Mouse (Mus musculus): ENCODE results near the gene Ubn2. TPM values are rescaled to one million over a fixed set of nuclear protein-coding genes. Genes with fewer than 3 reads are reported as not detected.
A peak's percentile ranks its signal among the peaks of the same experiment; 100 is the strongest.

Gene Ubn2
- total and polyA plus RNA-seq, 2 experiments, result 2.9 to 7.9 TPM

DNA sequence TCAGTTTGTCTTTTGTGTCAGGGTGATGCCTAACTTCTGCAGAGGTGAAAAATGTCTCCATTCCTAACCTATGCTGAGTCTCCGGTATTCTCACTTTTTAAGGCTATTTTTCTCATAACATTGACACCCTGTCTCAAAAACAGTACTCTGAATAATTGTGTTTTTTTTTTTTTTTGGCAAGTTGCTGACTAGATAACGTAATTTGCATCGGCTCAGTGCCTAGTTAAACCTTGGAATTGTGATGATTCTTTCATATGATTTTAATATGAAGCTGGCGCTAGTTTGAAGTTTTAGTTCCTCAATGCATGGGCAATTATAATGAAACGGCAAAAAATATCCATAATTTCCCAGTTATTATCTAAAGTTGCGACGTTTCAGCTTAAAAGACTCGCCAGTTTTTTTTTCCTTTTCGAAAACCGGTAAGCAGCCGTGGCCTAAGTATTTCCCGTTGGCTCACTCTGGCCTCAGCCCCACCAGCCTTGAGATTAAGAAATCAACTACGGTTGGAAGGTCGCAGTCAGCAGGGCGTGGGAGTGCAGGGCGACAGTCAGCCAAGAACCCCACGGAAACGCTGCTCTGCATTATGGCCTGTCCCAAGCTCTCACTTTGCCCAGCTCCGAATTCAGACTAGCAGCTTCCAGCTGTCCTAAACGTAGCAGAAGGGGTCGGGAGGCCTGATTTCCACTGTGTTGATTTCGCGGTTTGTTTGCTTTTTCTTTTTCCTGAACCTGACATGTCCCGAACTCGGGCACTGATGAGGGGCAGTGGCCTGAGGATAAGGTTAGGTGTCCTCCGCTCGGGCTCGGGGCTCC lies 116.7 kb downstream of the Ubn2 start:
- H3K79me2 ChIP-seq (ENCODE audit: control insufficient read depth, insufficient read depth, low read length), result peaks cover 3% of the 10 kb centered on the region; the same call in 1 of the 2 replicates
- H3K36me3 ChIP-seq (ENCODE audit: control insufficient read depth, insufficient read depth, low read length), result peaks cover 1% of the 10 kb centered on the region; the same call in 1 of the 2 replicates
- TF ChIP-seq CTCF (IDR thresholded peaks at IDR 0.05; ENCODE audit: low read depth, low read length) (no peak), POLR2A (IDR thresholded peaks at IDR 0.05; ENCODE audit: extremely low read depth, insufficient read depth, low read length) (no peak)
- 2% methylated on average over 28 of the region's 28 CpGs for WGBS
- H3K27me3 ChIP-seq (ENCODE audit: control insufficient read depth, insufficient read depth, low read length), result no peaks in the 10 kb centered on the region
- DNase-seq (ENCODE audit: extremely low read depth, low read depth, low spot score), result peak; percentile 82
- H3K27ac ChIP-seq (replicated peaks; ENCODE audit: insufficient read depth, low read depth, low read length), result peak overlapping the region; percentile 90
- peak overlapping the region; percentile 68 for H3K4me3 ChIP-seq (ENCODE audit: insufficient read depth, low read depth, low read length)
- peaks cover 7% of the 10 kb centered on the region; the same call in 1 of the 2 replicates for H3K4me1 ChIP-seq (ENCODE audit: control insufficient read depth, insufficient read depth, low read length)
- peak overlapping the region; percentile 78 for H3K9ac ChIP-seq (ENCODE audit: low read depth, low read length)

DNA sequence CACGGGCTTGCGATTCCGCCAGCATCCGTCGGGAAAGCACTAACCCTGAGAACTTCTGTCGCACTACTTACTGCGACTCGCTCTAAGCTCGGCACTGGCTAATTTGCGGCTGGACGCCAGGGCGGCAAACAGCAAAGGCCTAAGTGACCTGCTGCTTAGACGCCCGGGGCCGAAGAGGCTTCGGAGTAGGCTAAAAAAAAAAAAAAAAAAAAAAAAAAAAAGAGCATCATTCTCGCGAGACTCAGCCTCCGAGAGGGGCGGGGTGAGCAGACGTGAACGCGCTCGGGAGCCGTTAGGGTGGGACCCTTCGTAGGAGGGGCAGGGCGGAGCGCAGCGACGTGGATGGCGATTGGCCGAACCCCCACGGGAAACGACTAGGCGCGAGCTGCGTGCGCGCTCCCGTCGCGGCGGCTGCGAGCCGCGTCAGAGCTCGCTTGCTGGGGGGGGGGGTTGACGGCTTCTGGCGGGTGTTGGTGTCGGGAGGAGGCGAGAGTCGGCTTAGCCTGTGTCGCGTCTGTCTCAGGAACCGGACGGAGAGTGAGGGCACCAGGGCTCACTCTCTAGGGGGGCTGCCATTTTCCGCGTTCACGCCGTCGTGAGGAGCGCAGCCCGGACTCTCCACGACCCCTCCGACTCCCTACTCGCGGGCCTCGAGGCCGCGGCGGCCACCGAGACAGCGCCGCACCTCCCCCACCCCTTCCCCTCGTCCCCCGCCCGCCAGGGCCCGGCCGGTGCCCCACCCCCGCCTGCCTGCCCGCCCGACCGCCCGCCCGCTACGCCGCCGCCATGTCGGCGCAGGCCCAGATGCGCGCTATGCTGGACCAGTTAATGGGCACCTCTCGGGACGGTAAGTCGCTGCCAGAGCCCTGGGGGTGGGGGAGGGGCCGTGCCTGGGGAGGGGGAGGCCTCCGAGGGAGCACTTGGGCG lies 117.6 kb downstream of the Ubn2 start, which contains the start of gene Luc7l2:
Gene Luc7l2, plus strand, starts transcription at position 273 of the 927 bp plus-strand sequence.
- Histone ChIP-seq H3K9ac (ENCODE audit: low read depth, low read length) (peak within 1 kb of the TSS; percentile 94), H3K36me3 (ENCODE audit: control insufficient read depth, insufficient read depth, low read length) (peaks cover 1% of the 10 kb centered on the region; the same call in 1 of the 2 replicates), H3K4me1 (ENCODE audit: control insufficient read depth, insufficient read depth, low read length) (peaks cover 7% of the 10 kb centered on the region; the same call in 1 of the 2 replicates), H3K27ac (replicated peaks; ENCODE audit: insufficient read depth, low read depth, low read length) (peak within 1 kb of the TSS; percentile 97), H3K79me2 (ENCODE audit: control insufficient read depth, insufficient read depth, low read length) (peaks cover 8% of the 10 kb centered on the region; the same call in 1 of the 2 replicates), H3K27me3 (ENCODE audit: control insufficient read depth, insufficient read depth, low read length) (no peaks in the 10 kb centered on the region), H3K4me3 (ENCODE audit: insufficient read depth, low read depth, low read length) (peak within 1 kb of the TSS; percentile 84)
- under 1% methylated on average over 98 of the region's 98 CpGs for WGBS
- peak; percentile 90 for DNase-seq (ENCODE audit: extremely low read depth, low read depth, low spot score)
- peak; percentile 88 for TF ChIP-seq POLR2A (IDR thresholded peaks at IDR 0.05; ENCODE audit: extremely low read depth, insufficient read depth, low read length)
- no peak for TF ChIP-seq CTCF (IDR thresholded peaks at IDR 0.05; ENCODE audit: low read depth, low read length)

DNA sequence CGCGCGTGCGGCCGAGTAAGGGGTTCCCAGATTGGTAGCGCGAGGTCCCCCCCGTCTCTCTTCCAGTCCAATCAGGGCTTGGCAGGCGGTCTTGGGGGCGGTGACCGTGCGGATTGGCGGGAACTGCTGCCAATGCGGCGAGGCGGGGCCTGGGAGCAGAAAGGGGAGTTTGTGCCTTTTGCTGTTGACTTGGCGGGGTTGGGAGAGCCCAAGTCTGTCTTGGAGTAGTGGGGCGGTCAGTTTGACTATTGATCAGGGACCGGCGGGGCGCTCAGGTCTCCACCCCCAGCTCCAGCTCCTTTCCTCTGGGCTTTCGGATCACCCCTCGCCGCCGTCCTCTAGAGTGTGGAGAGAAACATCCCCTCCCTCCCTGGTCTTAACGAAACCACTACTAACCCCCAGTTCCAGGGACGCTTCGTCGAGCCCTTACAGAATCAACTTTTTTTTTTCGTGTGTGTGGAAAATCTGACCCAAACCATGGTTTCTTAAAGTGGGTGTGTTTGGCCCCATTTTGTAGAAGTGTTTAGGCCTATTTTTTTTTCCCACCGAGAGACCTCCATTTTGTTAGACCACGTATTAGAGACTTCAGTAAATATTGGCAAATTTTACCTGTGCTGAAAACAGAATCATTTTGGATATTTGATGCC lies 118.4 kb downstream of the Ubn2 start:
- H3K4me1 ChIP-seq (ENCODE audit: control insufficient read depth, insufficient read depth, low read length), result peaks cover 7% of the 10 kb centered on the region; the same call in 1 of the 2 replicates
- TF ChIP-seq CTCF (IDR thresholded peaks at IDR 0.05; ENCODE audit: low read depth, low read length) (no peak), POLR2A (IDR thresholded peaks at IDR 0.05; ENCODE audit: extremely low read depth, insufficient read depth, low read length) (0 out of 2 replicates have a peak, but pooled peaks have one; percentile 52)
- H3K9ac ChIP-seq (ENCODE audit: low read depth, low read length), result peak overlapping the region; percentile 63
- under 1% methylated on average over 32 of the region's 32 CpGs for WGBS
- DNase-seq (ENCODE audit: extremely low read depth, low read depth, low spot score), result peak; percentile 90
- no peaks in the 10 kb centered on the region for H3K27me3 ChIP-seq (ENCODE audit: control insufficient read depth, insufficient read depth, low read length)
- peak overlapping the region; percentile 49 for H3K27ac ChIP-seq (replicated peaks; ENCODE audit: insufficient read depth, low read depth, low read length)
- H3K79me2 ChIP-seq (ENCODE audit: control insufficient read depth, insufficient read depth, low read length), result peaks cover 8% of the 10 kb centered on the region; the same call in 1 of the 2 replicates
- H3K4me3 ChIP-seq (ENCODE audit: insufficient read depth, low read depth, low read length), result peak overlapping the region; percentile 84
- peaks cover 1% of the 10 kb centered on the region; the same call in 1 of the 2 replicates for H3K36me3 ChIP-seq (ENCODE audit: control insufficient read depth, insufficient read depth, low read length)

DNA sequence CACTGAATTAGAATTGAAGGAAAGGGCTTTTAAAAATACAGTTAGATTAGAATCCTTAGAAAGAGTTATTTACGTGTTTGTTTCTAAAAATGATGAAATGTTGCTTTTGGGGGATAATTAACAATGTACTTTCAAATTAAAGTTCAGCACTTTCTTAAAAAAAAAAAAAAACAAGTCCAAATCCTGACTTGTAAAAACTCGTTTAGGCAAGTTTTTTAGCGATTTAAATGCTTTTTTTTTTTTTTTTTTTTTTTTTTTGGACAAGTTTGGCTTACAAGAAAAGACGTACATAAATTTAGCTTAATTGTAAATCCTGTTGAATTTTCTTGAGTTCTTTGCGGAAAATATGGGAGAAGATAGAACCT lies 118.9 kb downstream of the Ubn2 start:
- Histone ChIP-seq H3K36me3 (ENCODE audit: control insufficient read depth, insufficient read depth, low read length) (peaks cover 4% of the 10 kb centered on the region), H3K4me1 (ENCODE audit: control insufficient read depth, insufficient read depth, low read length) (peaks cover 7% of the 10 kb centered on the region; the same call in 1 of the 2 replicates), H3K27me3 (ENCODE audit: control insufficient read depth, insufficient read depth, low read length) (no peaks in the 10 kb centered on the region), H3K79me2 (ENCODE audit: control insufficient read depth, insufficient read depth, low read length) (peaks cover 8% of the 10 kb centered on the region; the same call in 1 of the 2 replicates), H3K4me3 (ENCODE audit: insufficient read depth, low read depth, low read length) (peak overlapping the region; percentile 59; the same call in 1 of the 2 replicates), H3K9ac (ENCODE audit: low read depth, low read length) (no peak overlapping the region), H3K27ac (replicated peaks; ENCODE audit: insufficient read depth, low read depth, low read length) (no peak overlapping the region)
- DNase-seq (ENCODE audit: extremely low read depth, low read depth, low spot score), result no peak
- TF ChIP-seq CTCF (IDR thresholded peaks at IDR 0.05; ENCODE audit: low read depth, low read length) (no peak), POLR2A (IDR thresholded peaks at IDR 0.05; ENCODE audit: extremely low read depth, insufficient read depth, low read length) (no peak)
- 9% methylated on average over 5 of the region's 5 CpGs for WGBS

Other genes starting within 250 kb of the Ubn2 start
- 0.46 and 0.47 TPM in 2 replicates for gene D630045J12Rik, start 179.9 kb upstream of the Ubn2 start, total RNA-seq (2014; rRNA removed)
- gene D630045J12Rik, start 179.9 kb upstream of the Ubn2 start, polyA plus RNA-seq (2012; rRNA removed), result 1.1 and 1.3 TPM in 2 replicates
- gene Zc3hav1l, start 134.7 kb upstream of the Ubn2 start, total RNA-seq (2014; rRNA removed), result 0.18 and 0.27 TPM in 2 replicates
- gene Zc3hav1l, start 134.7 kb upstream of the Ubn2 start, polyA plus RNA-seq (2012; rRNA removed), result 0.15 and 0.22 TPM in 2 replicates
- 27.9 and 31.8 TPM in 2 replicates for gene Zc3hav1, start 79.3 kb upstream of the Ubn2 start, total RNA-seq (2014; rRNA removed)
- 16.3 and 17.0 TPM in 2 replicates for gene Zc3hav1, start 79.3 kb upstream of the Ubn2 start, polyA plus RNA-seq (2012; rRNA removed)
- gene Ttc26, start 52.5 kb upstream of the Ubn2 start, total RNA-seq (2014; rRNA removed), result 0.47 and 0.65 TPM in 2 replicates
- gene Ttc26, start 52.5 kb upstream of the Ubn2 start, polyA plus RNA-seq (2012; rRNA removed), result 0.10 and 0.11 TPM in 2 replicates
- 63.7 and 93.6 TPM in 2 replicates for gene Fmc1, start 99.6 kb downstream of the Ubn2 start, total RNA-seq (2014; rRNA removed)
- 219 and 299 TPM in 2 replicates for gene Fmc1, start 99.6 kb downstream of the Ubn2 start, polyA plus RNA-seq (2012; rRNA removed)
- gene Luc7l2, start 117.4 kb downstream of the Ubn2 start, total RNA-seq (2014; rRNA removed), result 96.2 and 128 TPM in 2 replicates
- 12.8 and 20.0 TPM in 2 replicates for gene Luc7l2, start 117.4 kb downstream of the Ubn2 start, polyA plus RNA-seq (2012; rRNA removed)
- 0.07 TPM in 1 of 2 replicates, not detected in the other for gene Klrg2, start 203.3 kb downstream of the Ubn2 start, total RNA-seq (2014; rRNA removed)
- not detected in 2 replicates for gene Klrg2, start 203.3 kb downstream of the Ubn2 start, polyA plus RNA-seq (2012; rRNA removed)
- not detected in 2 replicates for gene Clec2l, start 229.1 kb downstream of the Ubn2 start, total RNA-seq (2014; rRNA removed)
- not detected in 2 replicates for gene Clec2l, start 229.1 kb downstream of the Ubn2 start, polyA plus RNA-seq (2012; rRNA removed)